Mouse (Mus musculus): ENCODE data around the gene Ston2. TPM values are rescaled to one million over a fixed set of nuclear protein-coding genes. Genes with fewer than 3 reads are reported as not detected.

The Ston2 gene
- polyA plus RNA-seq, 1 experiment: 9.0 TPM

DNA sequence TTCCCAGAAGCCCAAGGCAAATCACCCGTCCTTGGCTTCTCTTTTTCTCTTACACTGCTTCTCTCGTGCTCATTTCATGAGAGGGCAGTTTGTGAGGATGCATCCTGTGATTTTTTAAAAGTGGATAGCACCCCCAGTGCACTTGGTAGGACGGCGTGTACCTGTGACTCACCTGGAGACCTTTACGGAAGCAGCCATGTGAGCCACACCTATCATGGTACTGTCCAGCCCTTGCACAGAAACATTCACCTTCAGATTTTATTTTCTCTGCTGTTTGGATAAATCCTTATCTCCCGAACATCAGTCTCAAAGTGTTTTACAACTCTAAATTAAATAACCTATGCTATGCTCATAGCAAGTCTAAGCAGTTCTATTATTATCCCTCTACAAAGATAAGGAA is 20.0 kb downstream of the Ston2 start:
- H3K4me3 ChIP-seq (replicated peaks; ENCODE audit: insufficient read depth, low read depth, low read length): no peak overlapping the region
- no peak for DNase-seq
- TF ChIP-seq POLR2A (IDR thresholded peaks at IDR 0.05; ENCODE audit: borderline replicate concordance, insufficient read depth, low read length) (no peak), CTCF (IDR thresholded peaks at IDR 0.05; ENCODE audit: borderline replicate concordance, insufficient read depth, low read depth, low read length) (no peak)
- no peak overlapping the region for H3K27ac ChIP-seq (ENCODE audit: insufficient read depth, low read length)
- H3K4me1 ChIP-seq (ENCODE audit: control insufficient read depth, insufficient read depth, low read length): no peaks in the 10 kb centered on the region
- no peaks in the 10 kb centered on the region for H3K27me3 ChIP-seq (ENCODE audit: control insufficient read depth, insufficient read depth, low read length)
- WGBS: 86% methylated on average over 6 of the region's 6 CpGs

GRCm38 (mm10) chr12:91766338-91767107 is 21.7 kb downstream of the Ston2 start:
- WGBS: 36% methylated on average over 14 of the region's 14 CpGs
- no peak overlapping the region for H3K4me3 ChIP-seq (replicated peaks; ENCODE audit: insufficient read depth, low read depth, low read length)
- no peak overlapping the region for H3K27ac ChIP-seq (ENCODE audit: insufficient read depth, low read length)
- no peaks in the 10 kb centered on the region for H3K27me3 ChIP-seq (ENCODE audit: control insufficient read depth, insufficient read depth, low read length)
- TF ChIP-seq CTCF (IDR thresholded peaks at IDR 0.05; ENCODE audit: borderline replicate concordance, insufficient read depth, low read depth, low read length) (no peak), POLR2A (IDR thresholded peaks at IDR 0.05; ENCODE audit: borderline replicate concordance, insufficient read depth, low read length) (no peak)
- peak in 1 of 2 experiments; percentile 32 for DNase-seq
- H3K4me1 ChIP-seq (ENCODE audit: control insufficient read depth, insufficient read depth, low read length): no peaks in the 10 kb centered on the region

- Histone ChIP-seq H3K4me3 (replicated peaks; ENCODE audit: insufficient read depth, low read depth, low read length) (no peak overlapping the region), H3K27ac (ENCODE audit: insufficient read depth, low read length) (no peak overlapping the region)
Measured at GRCm38 (mm10) chr12:91765504-91765903, 22.7 kb downstream of the Ston2 start.

GRCm38 (mm10) chr12:91765054-91765453 is 23.1 kb downstream of the Ston2 start:
- Histone ChIP-seq H3K27ac (ENCODE audit: insufficient read depth, low read length) (no peak overlapping the region), H3K4me1 (ENCODE audit: control insufficient read depth, insufficient read depth, low read length) (no peaks in the 10 kb centered on the region), H3K4me3 (replicated peaks; ENCODE audit: insufficient read depth, low read depth, low read length) (no peak overlapping the region), H3K27me3 (ENCODE audit: control insufficient read depth, insufficient read depth, low read length) (no peaks in the 10 kb centered on the region; the same call in 1 of the 2 replicates)
- WGBS: 31% methylated on average over 2 of the region's 2 CpGs
- TF ChIP-seq CTCF (IDR thresholded peaks at IDR 0.05; ENCODE audit: borderline replicate concordance, insufficient read depth, low read depth, low read length): no peak
- DNase-seq: no peak

More at GRCm38 (mm10) chr12:91765504-91765903, 22.7 kb downstream of the Ston2 start:
- DNase-seq: no peak
- Histone ChIP-seq H3K4me1 (ENCODE audit: control insufficient read depth, insufficient read depth, low read length) (no peaks in the 10 kb centered on the region), H3K27me3 (ENCODE audit: control insufficient read depth, insufficient read depth, low read length) (no peaks in the 10 kb centered on the region; the same call in 1 of the 2 replicates)
- TF ChIP-seq CTCF (IDR thresholded peaks at IDR 0.05; ENCODE audit: borderline replicate concordance, insufficient read depth, low read depth, low read length) (no peak), POLR2A (IDR thresholded peaks at IDR 0.05; ENCODE audit: borderline replicate concordance, insufficient read depth, low read length) (no peak)
- WGBS: 61% methylated on average over 13 of the region's 13 CpGs

- 25% methylated on average over 2 of the region's 2 CpGs for WGBS
- Histone ChIP-seq H3K27ac (ENCODE audit: insufficient read depth, low read length) (no peak overlapping the region), H3K4me3 (replicated peaks; ENCODE audit: insufficient read depth, low read depth, low read length) (no peak overlapping the region), H3K27me3 (ENCODE audit: control insufficient read depth, insufficient read depth, low read length) (no peaks in the 10 kb centered on the region; the same call in 1 of the 2 replicates), H3K4me1 (ENCODE audit: control insufficient read depth, insufficient read depth, low read length) (no peaks in the 10 kb centered on the region)
- no peak for DNase-seq
- TF ChIP-seq POLR2A (IDR thresholded peaks at IDR 0.05; ENCODE audit: borderline replicate concordance, insufficient read depth, low read length): no peak
- TF ChIP-seq CTCF (IDR thresholded peaks at IDR 0.05; ENCODE audit: borderline replicate concordance, insufficient read depth, low read depth, low read length): no peak
Measured at GRCm38 (mm10) chr12:91764471-91764870, 23.7 kb downstream of the Ston2 start.

DNA sequence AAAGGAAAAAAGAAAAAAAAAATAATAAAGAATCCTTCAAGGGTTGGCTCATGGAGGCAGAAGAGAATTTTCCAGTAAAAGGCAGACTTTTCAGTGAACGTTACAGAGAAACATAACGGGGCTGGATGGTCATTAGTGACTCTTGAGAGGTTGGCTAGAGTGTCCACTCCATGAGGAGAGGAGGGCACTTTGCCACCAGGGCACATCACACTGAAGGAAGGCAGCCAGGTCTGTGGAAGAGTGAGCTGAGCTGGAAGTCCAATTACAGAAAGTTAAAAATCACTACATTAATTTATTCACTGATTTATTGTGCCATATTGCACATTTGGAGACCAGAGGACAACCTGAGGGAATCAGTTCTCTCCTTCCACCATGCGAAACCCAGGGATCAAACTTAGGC is 28.4 kb downstream of the Ston2 start:
- Histone ChIP-seq H3K27ac (ENCODE audit: insufficient read depth, low read length) (no peak overlapping the region), H3K4me3 (replicated peaks; ENCODE audit: insufficient read depth, low read depth, low read length) (no peak overlapping the region), H3K4me1 (ENCODE audit: control insufficient read depth, insufficient read depth, low read length) (no peaks in the 10 kb centered on the region), H3K27me3 (ENCODE audit: control insufficient read depth, insufficient read depth, low read length) (no peaks in the 10 kb centered on the region; the same call in 1 of the 2 replicates)
- DNase-seq: no peak
- 33% methylated on average over 3 of the region's 3 CpGs for WGBS
- TF ChIP-seq CTCF (IDR thresholded peaks at IDR 0.05; ENCODE audit: borderline replicate concordance, insufficient read depth, low read depth, low read length): no peak
- TF ChIP-seq POLR2A (IDR thresholded peaks at IDR 0.05; ENCODE audit: borderline replicate concordance, insufficient read depth, low read length): no peak

- WGBS: 85% methylated on average over 13 of the region's 13 CpGs
- H3K4me1 ChIP-seq (ENCODE audit: control insufficient read depth, insufficient read depth, low read length): no peaks in the 10 kb centered on the region
- H3K27ac ChIP-seq (ENCODE audit: insufficient read depth, low read length): no peak overlapping the region
- TF ChIP-seq CTCF (IDR thresholded peaks at IDR 0.05; ENCODE audit: borderline replicate concordance, insufficient read depth, low read depth, low read length) (no peak), POLR2A (IDR thresholded peaks at IDR 0.05; ENCODE audit: borderline replicate concordance, insufficient read depth, low read length) (no peak)
- no peak for DNase-seq
- H3K4me3 ChIP-seq (replicated peaks; ENCODE audit: insufficient read depth, low read depth, low read length): no peak overlapping the region
- H3K27me3 ChIP-seq (ENCODE audit: control insufficient read depth, insufficient read depth, low read length): no peaks in the 10 kb centered on the region; the same call in 1 of the 2 replicates
Measured at GRCm38 (mm10) chr12:91757854-91758562, 30.2 kb downstream of the Ston2 start.

All from cerebellum, adult 2 months (tissue).